Mouse (Mus musculus): ENCODE data around the gene Fxn.
A peak's percentile ranks its signal among the peaks of the same experiment; 100 is the strongest.

Fxn gene

DNA sequence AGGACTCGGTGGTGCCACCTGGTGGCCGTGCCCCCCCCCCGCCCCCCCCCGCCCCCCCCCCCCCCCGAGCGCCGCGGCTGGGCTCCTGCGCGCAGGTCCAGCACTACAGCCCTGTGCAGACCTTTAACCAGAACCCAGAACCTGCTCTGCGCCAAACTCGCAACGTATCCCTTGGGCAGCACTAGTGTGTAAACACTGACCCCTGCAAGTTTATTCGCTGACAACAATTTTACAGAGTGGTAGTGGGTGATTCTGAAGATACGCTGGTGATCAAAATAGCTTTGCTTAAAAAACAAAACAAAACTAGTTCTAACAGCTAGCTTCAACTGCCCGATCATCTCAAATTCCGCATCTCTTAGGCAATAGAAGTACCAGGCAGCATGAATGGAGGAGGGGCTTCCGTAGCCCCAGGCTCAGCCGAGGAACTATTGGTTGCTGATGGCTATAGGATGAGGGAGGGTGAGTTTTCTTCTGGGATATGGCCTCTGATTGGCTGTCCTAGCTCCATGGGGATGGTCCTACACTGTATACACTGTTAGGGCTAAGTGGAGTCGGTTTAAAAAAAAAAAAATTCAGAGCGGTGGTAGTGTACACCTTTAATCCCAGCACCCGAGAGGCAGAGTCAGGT, at the start of gene Fxn:
TSS of gene Fxn (minus strand) at position 5 of the 628 bp plus-strand sequence.
- no peak for DNase-seq

DNA sequence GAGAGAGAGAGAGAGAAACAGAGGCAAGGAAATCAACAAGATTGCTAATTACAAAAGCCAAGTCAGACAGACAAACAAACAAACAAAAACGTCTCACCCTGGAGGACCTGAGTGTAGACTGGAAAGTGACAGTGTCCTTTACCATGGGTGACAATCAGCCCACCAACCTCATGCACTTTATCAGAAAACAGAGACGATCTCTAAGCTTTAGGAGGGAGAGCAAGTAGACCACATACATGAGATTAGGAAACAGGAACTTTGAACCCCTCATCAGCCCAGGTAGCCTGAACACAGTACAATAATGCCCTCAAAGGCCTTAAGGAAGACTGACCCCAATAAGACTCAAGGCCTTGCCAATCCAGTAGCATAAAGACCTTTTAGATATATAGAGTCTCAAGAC, 47.5 kb upstream of the Fxn start:
- no peak for DNase-seq

DNA sequence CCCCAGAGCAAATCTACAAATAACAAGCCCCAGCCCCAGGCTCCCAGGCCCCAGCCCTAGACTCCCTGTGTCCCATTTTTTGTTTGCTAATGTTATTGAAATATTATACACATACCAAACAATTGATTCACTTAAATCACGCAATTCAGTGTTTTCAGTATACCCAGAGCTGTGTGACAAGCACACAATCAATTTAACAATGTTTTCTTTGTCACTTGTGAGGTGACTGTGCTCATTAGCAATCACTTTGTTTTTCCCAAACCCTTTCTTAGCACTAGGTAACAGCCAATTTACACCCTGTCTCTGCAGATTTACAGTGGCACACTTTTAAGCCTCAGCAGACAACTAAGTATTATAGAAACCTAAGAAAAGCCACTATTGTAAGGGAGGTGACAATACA, 46.6 kb upstream of the Fxn start:
- DNase-seq = no peak

DNA sequence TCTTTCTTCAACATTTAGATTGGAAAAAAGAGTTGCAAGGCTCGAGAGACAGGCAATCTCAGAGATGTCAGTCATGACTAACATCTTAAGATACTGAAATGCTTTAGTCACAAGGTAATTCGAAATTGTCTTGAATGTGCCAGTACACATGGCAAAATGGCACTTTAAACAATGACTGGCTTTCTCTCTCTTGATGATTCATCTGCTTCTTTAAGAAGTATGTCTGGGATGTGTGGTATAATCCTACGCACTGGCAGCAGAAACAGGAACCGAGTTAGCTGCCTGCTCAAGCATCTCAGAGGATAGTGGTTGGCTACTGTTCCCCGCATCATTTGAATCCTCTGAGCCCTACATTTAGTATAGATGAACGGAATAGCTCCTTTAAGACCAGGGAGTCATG, 45.3 kb upstream of the Fxn start:
- DNase-seq = no peak

DNA sequence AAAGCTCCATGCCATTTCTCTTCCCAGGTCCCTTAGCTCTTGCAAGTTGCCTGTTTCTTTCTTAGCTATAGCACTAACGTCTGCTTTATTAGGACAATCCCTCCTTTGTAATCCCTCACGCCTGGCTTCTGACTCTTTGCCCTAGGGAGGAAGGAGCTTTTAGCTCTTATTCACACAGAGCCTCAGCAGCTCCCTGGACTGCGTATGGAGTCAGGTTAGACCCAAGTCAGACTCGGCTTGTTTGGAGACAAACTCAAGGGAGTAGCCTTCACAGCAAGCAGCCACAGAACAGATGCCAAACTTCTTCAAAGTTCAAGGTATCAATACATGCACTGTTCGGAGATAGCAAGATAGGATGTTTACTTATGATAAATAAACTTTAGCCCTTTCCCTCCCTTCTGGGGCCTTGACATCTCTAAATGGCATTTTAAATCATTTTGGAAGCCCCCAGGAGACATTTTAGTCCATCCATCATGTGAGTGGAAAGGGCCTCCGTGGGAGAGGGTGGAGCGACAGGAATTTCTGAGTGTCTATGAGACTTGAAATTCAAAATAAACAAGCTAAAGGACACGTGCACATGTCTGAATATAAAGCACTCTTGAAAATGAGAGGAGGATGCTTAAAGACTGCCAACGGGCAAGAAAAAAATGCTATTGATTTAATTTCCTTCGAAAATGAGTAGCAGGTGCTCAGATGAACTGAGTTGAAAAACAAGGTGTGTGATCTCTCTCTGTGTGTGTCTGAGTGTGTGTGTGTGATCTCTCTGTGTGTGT, 43.6 kb upstream of the Fxn start:
- no peak for DNase-seq

DNA sequence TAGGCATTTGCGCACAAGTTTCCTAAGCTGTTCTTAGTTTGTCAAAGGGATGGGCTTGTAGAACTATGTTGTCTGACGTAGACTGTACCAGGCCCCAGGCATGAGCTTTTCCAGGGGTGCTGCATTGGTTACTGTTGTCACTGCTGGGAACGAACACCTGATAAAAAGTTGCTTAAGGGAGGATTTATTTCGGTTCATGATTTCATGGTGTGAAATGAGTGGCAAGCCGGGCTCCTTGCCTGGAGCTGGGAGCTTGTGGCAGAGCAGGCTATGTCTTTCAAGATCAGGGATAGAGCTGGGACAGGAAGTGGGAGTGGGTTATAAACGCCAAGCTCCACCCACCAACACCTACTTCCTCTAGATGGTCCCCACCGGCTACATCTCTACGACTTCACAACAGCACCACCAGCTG, 41.5 kb upstream of the Fxn start:
- DNase-seq = no peak

DNA sequence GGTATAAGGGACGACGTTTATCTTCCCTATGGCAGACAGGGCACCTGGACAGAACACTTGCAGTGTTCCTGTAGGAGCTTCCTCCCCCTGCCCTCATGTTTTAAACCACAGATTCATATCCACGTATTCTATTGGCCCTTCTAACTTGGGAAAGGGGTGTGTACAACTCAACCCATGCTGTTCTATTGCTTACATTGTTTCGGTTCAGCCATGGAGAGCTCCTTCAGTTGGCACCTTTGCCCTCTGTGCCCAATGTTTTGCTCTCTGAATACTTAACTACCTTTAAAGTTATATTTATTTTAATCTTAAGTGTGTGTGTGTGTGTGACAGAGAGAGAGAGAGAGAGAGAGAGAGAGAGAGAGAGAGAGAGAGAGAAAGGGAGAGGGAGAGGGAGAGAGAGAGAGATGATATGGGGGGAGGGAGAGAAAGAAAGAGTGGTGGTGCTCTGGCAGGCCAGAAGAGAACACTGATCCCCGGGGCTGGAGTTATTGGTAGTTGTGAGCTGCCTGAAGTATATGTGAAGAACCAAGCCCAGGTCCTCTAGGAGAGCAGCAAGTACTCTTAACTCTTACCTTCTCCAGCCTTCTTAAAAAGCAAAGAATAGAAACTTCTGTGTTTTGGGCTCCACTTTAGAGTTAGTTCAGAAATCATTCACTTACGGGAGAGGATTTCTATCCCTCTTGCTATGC, 41.0 kb upstream of the Fxn start:
- DNase-seq = no peak

DNA sequence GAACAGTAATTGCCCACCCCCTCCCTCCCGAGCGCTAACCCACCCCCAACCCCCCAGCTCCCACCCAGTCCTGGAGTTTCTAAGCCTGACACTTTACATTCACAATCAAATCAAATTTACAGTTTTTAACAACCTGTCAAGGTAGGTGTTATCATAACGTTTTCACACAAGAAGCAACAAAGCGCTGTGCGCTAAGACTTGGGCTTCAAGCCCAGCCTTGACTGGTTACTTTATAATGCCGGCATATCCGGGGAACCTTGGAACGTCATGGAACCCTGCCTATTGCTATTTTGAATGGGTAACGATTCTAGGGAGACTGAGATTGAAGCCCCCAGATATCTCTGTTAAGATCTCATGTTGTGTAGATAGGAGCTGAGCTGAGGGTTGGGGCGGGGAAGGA, 37.8 kb upstream of the Fxn start:
- no peak for DNase-seq

DNA sequence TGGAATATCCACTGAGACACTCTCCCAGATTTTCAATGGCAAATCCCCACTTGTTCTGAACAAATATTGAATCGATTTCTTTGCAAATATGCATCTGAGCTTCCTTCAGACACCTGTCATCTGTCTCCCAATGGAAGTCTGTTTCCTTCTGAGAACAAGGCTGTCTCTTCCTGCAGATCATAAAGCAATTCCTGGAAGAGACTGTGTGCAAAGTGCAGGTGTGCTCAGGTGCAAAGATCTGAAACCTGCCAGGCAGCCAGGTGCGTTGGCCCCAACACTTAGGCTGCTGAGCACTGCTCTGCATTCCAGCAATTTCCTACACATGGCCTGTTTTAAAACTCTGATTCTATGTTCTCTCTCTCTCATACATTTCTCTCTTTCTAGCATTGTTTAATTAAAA, 37.3 kb upstream of the Fxn start:
- no peak for DNase-seq

DNA sequence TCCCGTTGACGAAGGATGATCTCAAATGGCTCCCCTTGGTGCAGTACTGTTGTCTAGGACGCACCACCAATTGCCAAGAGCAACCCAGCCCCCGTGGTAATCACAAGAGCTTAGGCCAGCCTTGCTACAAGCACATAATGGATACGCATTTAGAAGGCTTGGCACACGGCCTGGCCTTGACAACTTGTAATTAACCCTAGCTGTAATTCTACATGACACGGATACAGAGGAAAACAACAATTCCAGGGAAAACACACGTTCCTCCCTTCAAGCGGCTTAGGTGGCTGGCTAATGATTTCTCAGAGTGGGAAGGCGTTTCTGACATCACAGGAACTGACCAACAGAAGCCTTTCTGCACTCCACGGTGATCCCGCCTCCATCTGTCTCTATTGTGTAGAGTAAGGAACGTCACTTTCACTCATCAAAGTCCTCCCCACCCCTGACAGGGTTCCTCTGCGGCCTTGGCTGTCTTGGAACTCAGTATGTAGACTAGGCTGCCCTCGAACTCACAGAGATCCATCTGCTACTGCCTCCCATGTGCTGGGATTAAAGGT, 36.7 kb upstream of the Fxn start:
- DNase-seq = peak; percentile 9

DNA sequence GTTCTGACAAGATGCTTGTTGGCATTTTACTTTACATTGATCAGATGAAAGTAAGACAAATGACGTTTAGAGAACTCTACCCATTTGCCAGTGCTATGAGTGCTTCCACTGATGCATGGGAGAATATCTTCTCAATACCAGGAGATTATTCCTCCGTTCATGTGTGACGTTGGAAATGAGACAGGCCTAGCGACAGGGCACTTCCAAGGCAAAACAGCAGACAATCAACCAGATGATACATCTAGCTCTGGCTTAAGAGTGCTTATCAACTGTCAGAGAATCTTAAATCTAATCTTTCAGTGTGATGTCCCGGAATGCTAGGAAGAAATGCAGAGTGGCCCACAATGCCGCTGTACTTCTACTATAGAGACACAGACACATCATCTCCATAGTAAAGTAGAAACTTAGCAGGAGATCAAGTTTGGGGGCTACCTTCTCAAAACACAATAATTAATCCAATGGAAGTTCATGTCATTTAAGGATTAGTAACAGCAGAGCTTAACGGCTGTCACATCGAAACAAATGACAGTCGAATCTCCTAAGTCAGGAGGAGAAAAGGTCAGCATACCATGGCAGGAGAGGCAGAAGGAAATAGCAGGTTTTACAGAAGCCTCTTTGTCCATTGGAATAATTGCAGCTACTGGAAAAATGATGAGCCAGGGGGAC, 35.8 kb upstream of the Fxn start:
- DNase-seq = no peak

DNA sequence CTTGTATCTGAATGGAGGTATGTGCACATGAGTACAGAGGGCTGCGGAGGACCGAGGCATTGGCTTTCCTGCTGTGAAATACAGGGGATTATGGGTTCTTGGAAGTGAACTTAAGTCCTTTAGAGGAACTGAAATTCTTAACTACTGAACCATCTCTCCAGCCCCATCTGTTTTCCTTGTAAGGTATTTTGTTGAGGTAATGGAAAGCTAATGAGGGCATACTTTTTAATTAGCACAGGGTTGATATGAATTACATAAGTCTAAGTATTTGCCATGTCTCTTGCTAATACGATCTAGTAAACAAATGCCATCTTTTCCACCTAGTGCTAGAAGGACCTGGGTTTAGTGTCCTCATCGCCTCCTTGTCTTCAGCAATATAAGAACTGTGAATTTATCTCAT, 34.8 kb upstream of the Fxn start:
- no peak for DNase-seq

DNA sequence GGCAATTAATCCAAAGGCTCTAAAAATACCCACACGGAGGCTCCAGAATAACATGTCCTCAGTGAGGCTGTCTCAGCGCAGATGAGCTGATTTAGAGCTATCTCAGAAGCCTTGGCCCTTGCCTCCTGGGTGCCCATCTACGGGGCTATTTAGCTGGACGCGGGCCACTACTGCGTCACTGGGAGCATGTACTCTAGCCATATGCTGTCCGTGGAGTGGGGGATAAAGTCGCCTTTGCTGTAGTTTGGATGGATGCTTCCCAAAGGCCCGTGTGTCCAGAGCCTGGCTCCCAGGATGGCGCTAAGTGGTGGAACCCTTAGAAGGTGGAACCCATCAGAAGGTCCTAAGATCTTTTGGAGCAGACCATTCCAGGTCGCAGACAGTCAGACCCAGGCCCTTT, 34.3 kb upstream of the Fxn start:
- DNase-seq = no peak

DNA sequence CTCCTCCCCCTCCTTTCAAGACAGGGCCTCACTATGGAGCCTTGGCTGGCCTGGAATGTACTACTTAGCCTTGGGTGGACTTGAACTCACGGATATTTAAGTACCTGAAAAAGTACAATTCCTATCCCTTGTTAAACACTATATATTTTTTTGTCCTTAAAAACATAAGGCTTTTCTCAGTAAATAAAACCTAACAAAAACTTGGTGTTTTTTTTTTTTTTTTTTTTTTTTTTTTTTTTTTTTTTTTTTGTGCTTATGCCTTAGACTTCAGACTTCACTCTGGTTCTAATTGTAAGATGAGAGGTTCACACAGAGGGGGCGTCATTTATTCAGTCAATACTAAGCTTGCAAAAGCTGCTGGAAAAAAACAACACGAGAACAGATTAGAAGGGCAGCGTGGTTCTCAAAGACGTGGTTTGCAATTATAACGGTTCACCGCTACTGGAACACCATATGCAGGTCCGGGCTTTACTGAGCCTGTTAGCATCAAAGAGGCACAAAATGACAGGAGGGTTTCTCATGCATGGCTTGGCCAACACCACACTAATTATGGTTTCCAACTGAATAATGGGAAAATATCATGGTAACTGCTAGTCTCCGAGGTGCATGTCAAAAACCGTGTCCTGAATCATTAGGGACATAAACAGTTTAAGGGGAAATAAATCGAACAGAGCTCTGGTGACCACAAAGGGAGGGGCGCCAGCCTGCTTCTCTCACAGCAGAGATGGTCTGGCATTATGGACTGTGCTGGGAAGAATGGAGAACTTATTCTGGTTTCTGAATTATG, 32.3 kb upstream of the Fxn start:
- no peak for DNase-seq

DNA sequence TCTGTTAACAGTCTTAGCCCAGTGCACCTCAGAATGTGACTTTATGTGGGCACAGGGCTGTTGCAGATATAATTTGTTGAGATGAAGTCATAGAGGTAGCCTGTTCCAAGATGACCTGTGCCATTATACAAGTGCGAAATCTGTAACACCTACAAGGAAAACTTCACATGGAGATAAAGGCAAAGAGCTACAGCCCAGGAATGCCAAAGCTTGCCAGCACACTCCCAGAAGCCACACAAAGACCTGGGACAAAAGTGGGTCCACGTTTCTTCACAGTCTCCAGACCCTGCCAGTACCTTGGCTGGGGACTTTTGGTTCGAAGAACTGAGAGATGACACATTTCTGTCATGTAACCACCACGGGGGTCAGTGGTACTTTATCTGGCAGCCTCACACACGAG, 31.6 kb upstream of the Fxn start:
- DNase-seq = no peak

DNA sequence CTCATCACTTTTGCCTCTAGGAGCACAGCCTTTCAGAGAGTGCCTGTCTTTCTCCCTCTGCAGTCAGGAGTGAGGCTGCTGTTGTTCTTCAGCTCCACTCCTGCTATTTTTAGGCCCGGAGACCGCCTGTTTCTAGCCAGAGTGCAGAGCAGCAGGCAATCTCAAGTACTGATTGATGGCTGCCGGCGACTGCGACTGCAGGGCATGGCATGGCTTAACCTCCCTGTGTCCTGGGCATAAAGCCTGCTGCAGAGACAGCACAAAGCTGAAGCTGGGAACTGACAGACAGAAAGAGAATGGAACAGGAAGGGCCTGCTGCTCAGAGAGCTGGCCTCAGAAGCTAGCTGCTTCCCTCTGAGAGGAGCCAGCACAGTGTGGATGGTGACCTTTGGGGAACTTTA, 27.9 kb upstream of the Fxn start:
- no peak for DNase-seq

DNA sequence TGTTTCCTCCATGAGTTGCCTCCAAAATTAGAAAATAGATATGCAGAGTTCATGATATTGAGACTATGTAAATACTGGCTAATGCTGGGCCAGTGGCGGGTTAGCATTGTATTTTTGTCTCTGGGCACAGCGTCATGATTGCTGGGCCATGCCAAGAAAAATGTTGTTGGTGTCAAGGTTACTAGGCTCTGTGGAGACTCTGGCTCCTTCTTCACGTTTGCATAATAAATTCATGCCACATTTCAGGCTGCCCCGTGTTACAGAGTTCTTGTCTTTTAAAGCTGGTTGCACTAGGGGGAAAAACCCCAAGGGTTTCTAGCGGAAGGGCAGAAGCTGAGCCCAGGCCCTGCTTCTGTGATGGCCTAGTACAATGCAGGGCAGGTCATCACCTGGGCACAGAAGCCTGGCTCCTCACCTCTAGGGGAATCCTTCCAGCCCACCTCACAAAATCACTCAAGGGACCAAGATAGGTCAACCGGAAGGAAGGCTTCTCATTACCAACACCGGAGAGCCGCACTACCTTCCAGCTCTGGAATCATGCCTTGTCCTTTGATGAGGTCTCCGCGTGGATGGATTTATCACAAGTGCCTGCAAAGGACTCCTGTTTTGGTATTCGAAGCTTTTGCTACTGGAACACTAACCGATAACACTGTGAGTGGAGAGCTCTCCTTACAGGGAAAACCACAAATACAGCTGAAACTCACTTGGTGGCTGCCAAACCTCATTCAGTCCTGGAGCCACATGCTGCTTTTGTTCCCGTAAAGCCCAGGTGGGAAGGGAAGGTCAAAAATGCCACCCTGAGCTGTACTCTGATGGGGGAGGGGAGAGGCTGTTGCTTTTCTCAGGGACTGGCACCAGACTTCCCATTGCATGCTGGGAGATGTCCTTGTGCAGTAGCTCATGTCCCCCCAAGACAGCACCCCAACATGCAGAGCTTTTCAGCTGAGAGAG, 27.1 kb upstream of the Fxn start:
- no peak for DNase-seq

DNA sequence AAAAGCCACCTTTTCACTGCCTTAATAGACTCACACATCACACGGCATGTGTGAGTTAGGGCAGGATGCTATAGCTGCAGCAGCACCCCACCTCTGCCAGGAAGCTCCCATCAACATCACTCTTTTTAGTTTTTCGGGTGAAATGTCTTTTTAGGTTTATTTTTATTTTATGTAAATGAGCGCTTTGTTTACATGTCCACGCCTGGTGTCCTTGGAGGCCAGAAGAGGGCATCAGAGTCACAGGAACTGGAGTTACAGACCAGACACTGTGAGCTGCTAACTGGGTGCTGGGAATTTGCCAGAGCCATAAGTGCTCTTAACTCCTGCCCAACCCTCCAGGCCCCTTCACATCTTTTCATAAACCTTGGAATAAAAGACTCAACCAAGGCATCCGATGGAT, 25.9 kb upstream of the Fxn start:
- no peak for DNase-seq

DNA sequence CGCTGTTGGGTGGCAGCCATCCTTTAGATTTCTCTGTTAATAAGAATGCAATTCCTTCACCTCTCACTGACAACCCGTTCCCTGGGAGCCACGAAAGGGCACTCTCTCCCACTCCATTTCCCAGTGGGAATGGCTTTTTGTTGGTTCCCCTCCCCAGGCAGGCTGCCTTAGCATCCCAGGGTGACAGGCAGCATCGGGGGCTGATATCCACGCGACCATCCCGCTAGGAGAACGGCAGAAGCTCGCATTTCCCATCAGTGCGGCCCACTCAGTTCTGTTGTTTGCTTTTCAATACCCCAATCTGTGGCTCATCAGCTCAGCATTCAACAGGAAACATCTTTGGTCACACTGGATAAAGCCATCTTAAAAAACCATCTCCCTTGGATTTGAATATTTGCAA, 21.8 kb upstream of the Fxn start:
- no peak for DNase-seq

DNA sequence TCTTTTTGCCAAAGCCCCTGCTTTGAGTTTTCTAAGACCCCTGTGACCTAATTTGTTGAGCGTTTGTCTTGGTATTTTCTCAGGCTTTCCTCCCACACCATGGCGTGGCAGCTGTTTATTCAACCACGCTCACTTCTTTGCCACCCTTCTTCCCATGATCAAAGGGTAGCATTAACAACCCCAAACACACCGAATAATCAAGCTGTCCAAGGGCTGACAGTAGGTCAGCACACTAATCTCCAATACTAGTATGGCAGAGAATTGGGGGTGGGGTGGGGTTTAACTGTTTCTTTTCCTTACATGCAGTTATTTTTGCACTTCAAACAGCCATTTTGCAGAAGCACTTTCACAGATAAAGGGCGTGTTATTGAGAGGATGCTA, 21.4 kb upstream of the Fxn start:
- no peak for DNase-seq

DNA sequence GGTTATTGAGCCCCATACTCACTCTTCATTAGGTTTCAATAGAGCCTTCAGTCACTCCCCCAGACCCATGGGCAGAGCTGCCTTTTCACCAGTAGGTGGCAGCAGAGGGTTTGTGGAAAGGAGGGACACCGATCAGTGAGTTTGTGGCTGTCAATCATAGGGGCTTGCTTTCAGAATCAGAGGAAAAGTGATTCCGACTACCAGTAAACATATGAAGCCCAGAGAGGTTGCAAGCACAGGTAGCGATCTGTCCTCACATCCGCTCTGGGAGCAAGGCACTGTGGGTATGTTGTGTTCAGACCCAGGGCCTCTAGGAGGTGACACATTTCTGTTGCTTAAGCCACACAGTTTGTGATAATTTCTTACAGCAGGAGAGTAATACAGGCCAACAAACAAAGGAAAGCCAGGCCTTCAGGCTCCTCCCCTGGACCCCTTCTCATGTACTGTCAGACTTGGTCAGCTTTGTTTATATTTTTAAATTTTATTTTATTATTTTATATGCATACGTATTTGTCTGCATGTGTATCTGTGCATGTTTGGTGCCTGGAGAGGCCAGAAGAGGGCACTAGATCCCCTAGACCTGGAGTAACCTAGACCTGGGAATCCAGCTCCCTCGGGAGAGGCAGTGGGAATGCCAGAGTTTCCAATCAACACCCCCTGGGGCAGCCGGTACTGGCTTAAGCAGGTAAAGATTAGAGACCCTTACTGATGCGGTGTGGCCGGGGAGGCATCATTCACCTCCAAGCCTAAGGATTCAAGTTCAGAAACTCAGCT, 20.8 kb upstream of the Fxn start:
- DNase-seq = peak; percentile 60

Data from kidney, adult 18-20 months (tissue).